Mouse (Mus musculus) adrenal gland, adult 8-10 months (tissue): ENCODE data around the gene Zfand3. TPM values are rescaled to one million over a fixed set of nuclear protein-coding genes. Genes with fewer than 3 reads are reported as not detected.

ENCODE experiments used
- DNase-seq: peaks from one replicate; pipeline ENCODE4 v3.0.0; 2022
- total RNA-seq, 4 experiments: library from RNA; stranded (reverse); gene quantifications; 2 replicates each; pipeline ENCODE4 v1.2.4; 2022

Zfand3 gene
- total RNA-seq, 4 experiments from 2014 or later = 150 to 175 (median 171) TPM

DNA sequence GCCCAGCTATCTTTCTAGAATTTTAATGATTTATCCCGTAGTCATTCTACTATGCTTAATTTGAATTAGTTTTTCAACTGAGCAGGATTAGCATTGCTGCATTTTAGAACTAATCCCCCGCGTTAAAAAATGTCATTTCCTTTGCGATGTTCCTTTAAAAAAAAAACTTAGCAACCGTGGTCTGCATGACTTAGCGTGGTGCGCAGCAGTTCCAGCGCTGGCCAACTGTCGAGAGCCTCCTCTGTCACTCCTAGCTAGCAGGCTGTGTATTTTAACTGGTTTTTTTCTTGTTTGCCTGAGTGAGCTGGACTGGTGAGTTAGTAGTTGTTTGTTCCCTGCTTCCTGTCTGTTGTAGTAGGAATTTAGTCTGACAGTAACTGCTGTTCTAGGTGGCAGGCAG lies 48.9 kb downstream of the Zfand3 start:
- DNase-seq = no peak

GRCm38 (mm10) chr17:30053871-30054270 lies 49.3 kb downstream of the Zfand3 start:
- DNase-seq = no peak

DNA sequence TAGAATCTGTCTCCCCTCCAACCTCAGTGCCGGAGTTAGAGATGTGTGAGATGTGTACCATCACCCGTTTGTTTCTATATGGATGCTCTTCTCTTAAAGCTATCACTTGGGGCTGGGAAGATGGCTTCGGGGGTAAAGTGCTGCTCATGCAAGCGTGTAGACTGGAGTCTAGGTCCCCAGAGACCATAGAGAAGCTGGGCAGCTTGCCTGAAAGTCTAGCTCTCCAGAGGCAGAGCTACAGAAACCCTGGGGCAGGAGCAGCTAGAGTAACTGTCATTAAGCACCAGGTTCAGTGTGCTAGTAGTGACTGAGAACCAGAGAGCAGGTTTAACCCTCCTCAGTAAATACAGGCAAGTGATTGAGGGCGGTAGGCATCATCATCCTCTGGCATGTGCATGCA lies 51.7 kb downstream of the Zfand3 start:
- no peak for DNase-seq

- no peak for DNase-seq
Measured at GRCm38 (mm10) chr17:30058594-30058993, 54.1 kb downstream of the Zfand3 start.

GRCm38 (mm10) chr17:30059066-30059465 lies 54.5 kb downstream of the Zfand3 start:
- no peak for DNase-seq

- no peak for DNase-seq
Measured at GRCm38 (mm10) chr17:30061100-30061837, 56.7 kb downstream of the Zfand3 start.

DNA sequence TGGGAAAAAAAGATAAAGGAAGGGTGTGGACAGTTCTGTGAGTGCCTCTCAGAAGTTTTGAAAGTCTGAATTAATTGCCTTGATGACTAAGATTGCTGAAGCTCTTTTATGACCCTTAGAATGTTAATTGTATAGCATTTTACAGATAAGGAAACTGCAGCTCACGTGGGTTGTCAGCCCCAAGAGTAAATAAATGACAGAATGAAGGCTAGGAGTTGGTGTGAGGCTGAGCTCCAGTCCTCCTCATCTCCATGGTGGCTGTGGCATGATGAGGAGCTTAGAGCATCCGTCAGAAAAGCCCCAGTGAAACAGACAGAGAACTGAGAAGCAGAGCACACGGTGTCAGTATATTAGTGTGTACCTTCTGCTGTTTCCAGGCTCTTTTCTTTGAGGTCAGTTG lies 59.3 kb downstream of the Zfand3 start:
- DNase-seq = no peak

DNA sequence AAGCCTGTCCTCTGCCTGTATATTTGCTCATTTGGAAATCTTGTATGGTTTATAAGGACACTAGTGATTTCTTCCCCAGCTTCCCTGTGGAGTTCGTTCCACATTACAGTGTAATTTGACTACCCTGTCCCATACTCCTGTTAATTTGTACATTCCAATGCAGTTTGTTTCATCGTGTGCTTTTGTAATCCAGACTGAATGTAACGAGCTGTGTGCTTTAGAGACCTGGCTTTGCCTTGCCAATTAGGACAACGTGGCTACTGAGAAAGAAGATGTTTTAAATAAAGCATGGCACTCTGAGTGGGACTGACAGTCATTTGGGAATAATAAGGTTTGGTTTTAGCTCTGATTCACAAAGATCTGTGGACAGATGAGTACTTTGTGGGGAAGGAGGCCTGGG lies 60.2 kb downstream of the Zfand3 start:
- DNase-seq = no peak

DNA sequence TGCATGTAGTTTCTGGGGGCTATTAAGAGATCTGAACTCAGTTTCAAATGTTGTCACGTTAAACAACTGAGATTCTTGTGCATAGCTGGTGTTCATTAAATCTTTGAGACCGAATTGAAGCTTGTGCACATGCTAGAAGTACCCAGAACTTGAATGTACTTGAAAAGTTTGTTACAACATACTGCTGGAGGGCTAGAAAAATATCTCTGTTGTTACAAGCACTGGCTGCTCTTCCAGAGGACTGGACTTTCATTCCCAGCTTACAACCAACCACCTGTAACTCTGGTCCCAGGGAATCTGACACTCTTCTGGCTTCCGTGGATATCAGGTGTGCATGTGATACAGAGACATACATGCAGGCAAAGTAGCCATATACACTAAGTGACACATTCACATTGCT lies 65.2 kb downstream of the Zfand3 start:
- DNase-seq = no peak

GRCm38 (mm10) chr17:30070631-30071030 lies 66.1 kb downstream of the Zfand3 start:
- no peak for DNase-seq

DNA sequence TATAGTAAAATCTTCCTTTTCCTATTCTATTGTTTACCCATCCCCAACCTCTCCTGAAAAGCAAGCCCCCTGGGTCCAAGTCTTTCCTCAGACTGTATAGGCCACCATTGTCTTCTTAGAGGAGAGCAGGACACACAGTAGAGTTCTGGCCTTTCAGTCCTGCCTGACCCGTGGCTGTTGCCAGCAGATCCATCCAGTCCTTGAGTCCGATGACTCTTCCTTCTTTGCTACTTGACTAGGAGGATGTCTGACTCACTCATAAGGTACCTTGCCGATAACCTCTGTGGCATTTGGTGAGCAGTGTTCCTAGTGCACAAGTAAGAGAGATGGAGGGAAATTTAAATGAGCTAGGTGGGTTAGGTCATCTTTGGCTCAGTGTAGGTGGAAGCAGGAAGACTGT lies 68.1 kb downstream of the Zfand3 start:
- peak; percentile 13 for DNase-seq

DNA sequence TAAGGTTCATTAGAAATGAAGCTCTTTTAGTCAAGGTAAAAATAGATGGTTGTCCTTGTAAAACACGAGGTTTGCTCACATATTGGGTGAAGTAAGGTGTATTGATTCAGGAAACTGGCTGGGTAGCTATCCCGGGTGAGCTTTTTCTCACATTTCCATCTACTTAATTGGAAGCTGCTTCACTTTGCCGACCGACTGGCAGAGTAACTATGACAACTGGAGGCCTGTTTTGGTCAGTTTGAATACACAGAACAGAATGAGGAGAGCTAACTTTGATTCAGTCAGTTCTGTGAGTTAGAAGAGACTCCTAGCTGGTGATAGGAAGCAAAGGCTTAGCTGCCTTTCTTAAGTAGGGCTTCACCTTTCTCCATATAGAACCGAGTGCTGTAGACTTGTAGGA lies 71.4 kb downstream of the Zfand3 start:
- no peak for DNase-seq

DNA sequence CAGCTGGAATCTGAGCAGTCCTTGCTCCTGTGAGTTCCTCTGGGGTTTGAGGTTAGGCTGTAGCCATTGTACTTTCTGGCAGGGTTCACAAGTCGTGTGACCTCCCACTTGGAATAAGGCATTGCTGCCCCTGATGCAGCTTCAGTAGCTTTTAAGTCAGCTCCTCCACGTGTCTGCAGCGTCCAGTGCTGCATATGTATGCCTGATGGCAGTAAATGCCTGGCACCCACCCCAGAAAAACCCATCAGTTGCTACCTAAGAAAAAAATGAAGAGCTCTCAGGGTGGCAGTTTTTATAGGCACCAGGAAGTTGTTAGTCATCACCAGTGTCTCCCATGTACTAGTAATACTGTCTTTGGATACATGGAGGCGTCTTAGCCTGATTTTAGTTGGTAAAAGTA lies 79.5 kb downstream of the Zfand3 start:
- DNase-seq = no peak

DNA sequence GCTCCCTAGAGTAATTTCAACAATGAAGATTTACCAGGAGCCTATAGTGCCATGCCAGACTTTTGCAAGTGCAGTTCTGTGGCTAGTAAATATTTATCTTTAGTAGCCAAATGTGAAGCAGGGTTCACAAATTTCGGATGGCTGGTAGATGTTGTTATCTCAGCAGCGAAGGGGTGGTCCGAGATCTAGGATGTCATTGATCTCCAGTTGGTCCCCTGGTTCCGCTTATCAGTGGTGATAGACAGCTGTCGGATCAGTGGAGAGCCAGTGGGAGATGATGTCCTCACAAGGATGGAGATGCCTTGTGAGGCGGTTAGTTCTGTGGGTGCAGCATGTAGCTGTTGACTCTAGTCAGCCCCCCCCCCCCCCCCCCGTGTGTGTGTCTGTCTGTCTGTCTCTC lies 82.2 kb downstream of the Zfand3 start:
- no peak for DNase-seq

- DNase-seq = no peak
Measured at GRCm38 (mm10) chr17:30088431-30088830, 83.9 kb downstream of the Zfand3 start.

DNA sequence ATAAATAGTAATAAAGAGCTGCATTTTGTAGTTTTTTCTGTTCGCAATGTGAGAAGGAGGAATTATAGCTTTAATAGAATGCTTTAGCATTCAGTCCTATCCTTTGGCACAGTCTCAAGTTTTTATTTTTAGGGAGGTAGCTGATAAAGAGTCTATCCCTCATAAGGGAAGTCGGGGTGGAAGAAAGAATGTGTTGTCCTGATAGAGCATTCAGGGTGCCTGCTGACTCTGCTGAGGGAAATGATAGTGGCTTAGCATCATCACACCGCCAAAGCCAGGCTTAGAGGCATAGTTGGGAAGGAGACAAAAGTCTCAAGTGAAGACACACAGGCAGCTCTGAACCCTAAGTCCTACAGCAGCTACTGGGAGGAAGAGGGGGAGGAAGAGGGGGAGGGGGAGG lies 85.9 kb downstream of the Zfand3 start:
- DNase-seq = no peak

DNA sequence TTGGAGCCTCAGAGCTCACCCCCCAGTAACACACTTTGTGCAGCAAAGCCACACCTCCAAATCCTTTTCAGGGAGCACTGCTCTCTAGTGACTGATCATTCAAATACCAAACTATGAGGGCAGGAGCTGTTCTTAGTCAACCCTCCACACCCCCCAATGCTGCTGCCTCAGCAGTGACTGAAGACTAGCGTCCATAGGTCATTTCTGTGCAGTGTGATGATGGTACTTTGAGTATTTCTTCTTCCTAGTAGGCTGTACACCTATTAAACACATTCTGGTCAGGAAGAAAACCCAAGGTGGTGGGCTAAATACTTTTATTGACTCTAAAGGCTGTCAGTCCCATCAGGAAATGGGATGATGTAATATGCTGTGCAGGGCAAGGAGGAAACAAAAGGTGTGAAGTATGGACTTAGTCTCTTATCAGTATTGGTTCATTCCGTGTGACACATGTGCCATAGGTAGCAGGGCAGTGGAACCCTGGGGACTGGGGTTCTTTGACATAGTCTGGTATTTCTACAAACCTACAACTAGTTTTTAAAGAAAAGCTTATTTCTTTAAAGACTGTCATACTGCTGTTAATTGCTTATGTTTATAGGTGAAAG lies 88.7 kb downstream of the Zfand3 start:
- DNase-seq = no peak

DNA sequence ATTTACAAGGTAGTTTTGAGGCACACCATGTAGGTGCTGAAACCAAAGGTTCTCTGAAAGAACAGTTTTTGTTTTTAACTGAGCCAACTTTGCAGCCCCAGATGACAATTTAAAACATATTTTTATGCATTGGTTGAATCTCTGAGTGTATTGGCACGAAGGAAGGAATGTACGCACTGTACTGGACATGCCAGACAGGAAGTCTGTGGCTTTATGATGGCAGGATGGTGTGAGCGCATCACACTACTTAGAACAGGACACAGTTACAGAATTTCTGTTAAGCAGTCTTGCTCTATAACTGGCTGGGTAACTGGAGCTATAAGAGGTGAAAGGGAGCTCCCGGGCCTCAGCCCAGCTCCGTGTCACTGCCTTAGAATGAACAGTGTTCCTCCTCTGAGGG lies 92.6 kb downstream of the Zfand3 start:
- no peak for DNase-seq

- DNase-seq = no peak
Measured at GRCm38 (mm10) chr17:30097677-30098076, 93.1 kb downstream of the Zfand3 start.

- DNase-seq = no peak
Measured at GRCm38 (mm10) chr17:30099670-30100069, 95.1 kb downstream of the Zfand3 start.

GRCm38 (mm10) chr17:30101801-30102200 lies 97.3 kb downstream of the Zfand3 start:
- no peak for DNase-seq

DNA sequence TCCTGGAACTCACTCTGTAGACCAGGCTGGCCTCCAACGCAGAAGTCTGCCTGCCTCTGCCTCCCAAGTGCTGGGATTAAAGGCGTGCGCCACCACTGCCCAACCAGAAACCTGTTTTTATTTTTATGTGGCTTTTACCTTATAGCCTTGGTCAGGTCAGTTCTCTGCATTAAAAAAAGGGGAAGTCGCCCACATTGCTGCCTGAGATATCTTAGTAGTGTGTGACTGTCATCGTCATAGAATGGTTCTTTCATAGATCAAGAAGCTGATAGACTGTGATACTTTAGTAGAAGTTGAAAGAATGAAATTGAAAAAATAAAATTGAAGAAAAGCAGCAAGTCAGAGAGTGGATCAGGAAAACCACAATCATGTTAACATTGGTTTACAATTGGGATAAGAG lies 98.5 kb downstream of the Zfand3 start:
- no peak for DNase-seq

DNA sequence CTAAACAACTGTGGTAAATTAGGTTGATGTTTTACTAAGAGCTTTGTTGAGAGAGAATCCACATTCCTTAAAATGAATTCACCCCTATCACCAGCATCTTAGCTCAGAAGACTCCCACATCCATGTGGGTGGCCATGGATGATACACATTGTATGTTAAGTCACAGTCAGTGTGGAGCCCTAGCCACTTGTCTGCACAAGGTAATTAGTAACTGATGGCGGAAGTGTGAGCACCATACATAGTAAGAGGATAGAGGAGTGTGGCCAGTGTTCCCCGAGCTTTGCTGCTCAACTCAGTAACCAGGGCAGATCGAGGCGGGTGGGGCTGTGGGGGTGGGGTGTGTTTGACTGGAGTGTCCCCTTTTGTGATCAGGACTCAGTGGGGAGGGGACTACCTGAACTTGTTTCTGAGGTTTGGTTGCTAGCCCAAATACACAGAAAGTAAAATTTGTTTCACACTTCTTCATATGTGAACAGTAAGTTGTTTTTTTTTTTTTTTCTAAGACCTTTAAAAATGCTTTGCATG lies 99.2 kb downstream of the Zfand3 start:
- no peak for DNase-seq

GRCm38 (mm10) chr17:30105369-30105768 lies 100.8 kb downstream of the Zfand3 start:
- DNase-seq = no peak
